Comparison of ENCODE assay signal across 31 mouse cellular contexts in the genomic region with DNA sequence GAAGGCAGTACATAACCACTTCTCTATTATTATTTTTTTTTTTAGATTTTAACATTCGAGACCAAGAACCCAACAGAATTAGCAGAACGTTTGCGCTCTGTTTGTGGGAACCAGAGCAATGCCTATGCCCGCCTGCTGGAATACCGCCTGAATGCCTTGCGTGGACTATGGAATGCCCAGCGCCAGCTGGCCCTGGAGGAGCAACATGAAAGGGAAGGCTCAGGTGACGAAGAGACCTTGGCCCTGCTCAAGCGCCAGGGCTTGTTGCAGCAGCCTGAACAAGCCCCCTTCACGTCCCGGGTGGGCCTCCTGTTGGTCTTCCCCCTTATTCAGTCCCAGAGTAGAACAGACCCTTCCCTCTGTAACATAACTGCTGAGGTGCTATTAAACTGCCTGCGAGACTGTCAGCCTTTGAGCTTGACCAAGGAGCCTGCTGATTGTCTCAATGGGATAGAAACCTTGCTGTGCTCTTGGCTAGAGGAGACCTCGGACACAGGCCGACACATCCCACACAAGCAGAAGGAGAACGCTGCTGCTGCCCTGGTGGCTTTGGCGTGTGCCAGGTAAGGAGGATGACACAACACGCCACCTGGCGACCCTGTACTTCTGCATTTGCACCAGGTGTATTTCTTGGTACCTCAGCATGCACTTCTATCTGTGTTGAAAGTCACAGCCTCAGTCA. TPM values are rescaled to one million over a fixed set of nuclear protein-coding genes. Genes with fewer than 3 reads are reported as not detected.
A peak's percentile ranks its signal among the peaks of the same experiment; 100 is the strongest.
DNase-seq lines count a peak whose midpoint lies in the region; ATAC-seq lines count a peak whose summit lies in the region.
"Had no signal": no experiment of that assay in that cellular context is flagged by ENCODE, and none has a peak within 500 bp of the region (broad histone marks: within the 10 kb centered on the region; RNA-seq: fewer than 3 reads in every experiment).

No protein-coding gene starts in this region.

- no peak overlapping the region for H3K27ac ChIP-seq in midbrain, embryonic 16.5 days (ENCODE audit: low read length)
- H3K27ac ChIP-seq: embryonic facial prominence, embryonic 10.5 days; embryonic facial prominence, embryonic 15.5 days; forebrain, embryonic 12.5 days; heart, embryonic 10.5 days; heart, embryonic 15.5 days; hindbrain, embryonic 12.5 days; hindbrain, postnatal 0 days; intestine, embryonic 15.5 days; kidney, postnatal 0 days; midbrain, embryonic 13.5 days; neural tube, embryonic 15.5 days had no signal

- H3K27me3 ChIP-seq in midbrain, embryonic 16.5 days (ENCODE audit: control insufficient read depth, insufficient read depth, low read depth, low read length) = no peaks in the 10 kb centered on the region
- H3K27me3 ChIP-seq: embryonic facial prominence, embryonic 15.5 days; forebrain, embryonic 12.5 days; heart, embryonic 15.5 days; hindbrain, embryonic 12.5 days; intestine, embryonic 15.5 days; midbrain, embryonic 13.5 days; neural tube, embryonic 15.5 days had no signal

- no peaks in the 10 kb centered on the region for H3K9me3 ChIP-seq in midbrain, embryonic 16.5 days (replicated peaks; ENCODE audit: control insufficient read depth, low read length, poor library complexity, severe bottlenecking)
- H3K9me3 ChIP-seq: embryonic facial prominence, embryonic 10.5 days; embryonic facial prominence, embryonic 15.5 days; forebrain, embryonic 12.5 days; heart, embryonic 10.5 days; heart, embryonic 15.5 days; hindbrain, embryonic 12.5 days; intestine, embryonic 15.5 days; midbrain, embryonic 13.5 days; neural tube, embryonic 15.5 days had no signal

- H3K9ac ChIP-seq in midbrain, embryonic 16.5 days (ENCODE audit: low read depth, low read length) = no peak overlapping the region
- H3K9ac ChIP-seq: embryonic facial prominence, embryonic 15.5 days; forebrain, embryonic 12.5 days; heart, embryonic 15.5 days; hindbrain, embryonic 12.5 days; intestine, embryonic 15.5 days; midbrain, embryonic 13.5 days; neural tube, embryonic 15.5 days had no signal

- 93% methylated on average over 18 of the region's 18 CpGs for WGBS in midbrain, embryonic 16.5 days

- H3K4me3 ChIP-seq in midbrain, embryonic 16.5 days (ENCODE audit: low read depth, low read length) = no peak overlapping the region
- H3K4me3 ChIP-seq: embryonic facial prominence, embryonic 10.5 days; embryonic facial prominence, embryonic 15.5 days; forebrain, embryonic 12.5 days; heart, embryonic 10.5 days; heart, embryonic 15.5 days; hindbrain, embryonic 12.5 days; intestine, embryonic 15.5 days; midbrain, embryonic 13.5 days; neural tube, embryonic 15.5 days had no signal

- ATAC-seq in midbrain, embryonic 16.5 days = no peak
- ATAC-seq: CD4-positive, CD25-positive, alpha-beta regulatory T cell, adult 4 months; hindbrain, postnatal 0 days; intestine, embryonic 15.5 days; lung, postnatal 0 days; midbrain, embryonic 13.5 days had no signal

- H3K4me2 ChIP-seq in midbrain, embryonic 16.5 days (ENCODE audit: low read length) = no peak overlapping the region
- H3K4me2 ChIP-seq: embryonic facial prominence, embryonic 15.5 days; forebrain, embryonic 12.5 days; heart, embryonic 15.5 days; hindbrain, embryonic 12.5 days; intestine, embryonic 15.5 days; midbrain, embryonic 13.5 days; neural tube, embryonic 15.5 days had no signal

- no peaks in the 10 kb centered on the region for H3K4me1 ChIP-seq in midbrain, embryonic 16.5 days (ENCODE audit: control insufficient read depth, insufficient read depth, low read length)
- H3K4me1 ChIP-seq: embryonic facial prominence, embryonic 15.5 days; forebrain, embryonic 12.5 days; hindbrain, embryonic 12.5 days; midbrain, embryonic 13.5 days had no signal

- DNase-seq in brain, adult 2 months (ENCODE audit: low read depth, low spot score) = peak; percentile 92
- peak; percentile 77 for DNase-seq in cerebellum, adult 11 months
- peak; percentile 89 for DNase-seq in cerebellum, adult 9-10 months
- DNase-seq in cerebellum, postnatal 36 days = peak; percentile 81
- no peak for DNase-seq in adrenal gland, postnatal 14 days
- DNase-seq in spleen, postnatal 14 days (ENCODE audit: low spot score in 2 of 2) = no peak
- DNase-seq: adrenal gland, adult 8-10 months; gastrocnemius, postnatal 14 days; heart, postnatal 36 days; kidney, adult 8-10 months; kidney, postnatal 4 days; layer of hippocampus, postnatal 36 days; left cerebral cortex, postnatal 4 days; lung, adult 18-20 months; retina, postnatal 1 day; right cerebral cortex, postnatal 14 days; thymus, postnatal 14 days had no signal

- peaks cover 6% of the 10 kb centered on the region; the same call in 1 of the 2 replicates for H3K36me3 ChIP-seq in midbrain, embryonic 16.5 days (ENCODE audit: control insufficient read depth, insufficient read depth, low read length)
- H3K36me3 ChIP-seq: heart, embryonic 15.5 days had no signal

RNA-seq across cellular contexts. Expression of a gene that starts 33.9 kb away (rescaled TPM):
- polyA plus RNA-seq in midbrain, embryonic 16.5 days (2015; fragmentation: Nextera tagmentation; extraction: Ambion mirVana) = 22.6 and 22.9 TPM in 2 replicates
- total RNA-seq in adrenal gland, postnatal 14 days (2021) = 21.5 and 27.1 TPM in 2 replicates

RNA-seq across cellular contexts. Expression of a gene that starts 49.7 kb away (rescaled TPM):
- polyA plus RNA-seq in midbrain, embryonic 16.5 days (2015; fragmentation: Nextera tagmentation; extraction: Ambion mirVana) = 345 and 352 TPM in 2 replicates
- total RNA-seq in adrenal gland, postnatal 14 days (2021) = 995 and 1,088 TPM in 2 replicates

Comparison
In these comparisons a context has a peak if more than half of its experiments do, and no peak if none do; other contexts are left out.
1. DNase-seq: peak in brain, adult 2 months (single experiment), cerebellum, adult 11 months (single experiment), cerebellum, adult 9-10 months (single experiment) and cerebellum, postnatal 36 days (2 of 2); none in adrenal gland, postnatal 14 days (single experiment) and spleen, postnatal 14 days (0 of 2).